Mouse (Mus musculus) cerebellum, adult 9-11 months (tissue): ENCODE results near the gene Klhdc8a.

Experiments used
- DNase-seq: peaks from one replicate; pipeline ENCODE4 v3.0.0; 2022

Klhdc8a gene

DNA sequence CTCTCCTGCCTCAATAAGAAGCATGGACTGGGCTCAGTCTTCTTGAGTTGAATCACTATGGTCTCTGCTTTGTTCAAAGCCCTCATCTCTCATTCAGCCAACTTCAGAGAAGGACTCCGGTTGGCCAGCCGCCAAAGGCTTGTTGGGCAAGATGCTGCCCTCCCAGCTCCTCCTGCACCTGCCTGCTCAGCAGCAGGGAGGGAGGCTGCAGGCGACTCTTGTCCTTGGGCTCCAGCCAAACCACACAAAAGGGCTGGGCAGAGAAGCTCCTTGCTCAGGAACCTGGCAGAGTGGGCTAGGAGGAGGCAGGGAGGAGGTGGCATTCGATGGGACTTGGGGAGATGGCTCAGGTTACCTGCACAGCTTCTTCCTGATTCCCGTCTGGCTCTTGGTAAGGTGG lies 20.8 kb downstream of the Klhdc8a start:
- DNase-seq: peak; percentile 88

GRCm38 (mm10) chr1:132321821-132322580 lies 23.6 kb downstream of the Klhdc8a start:
- DNase-seq: no peak

DNA sequence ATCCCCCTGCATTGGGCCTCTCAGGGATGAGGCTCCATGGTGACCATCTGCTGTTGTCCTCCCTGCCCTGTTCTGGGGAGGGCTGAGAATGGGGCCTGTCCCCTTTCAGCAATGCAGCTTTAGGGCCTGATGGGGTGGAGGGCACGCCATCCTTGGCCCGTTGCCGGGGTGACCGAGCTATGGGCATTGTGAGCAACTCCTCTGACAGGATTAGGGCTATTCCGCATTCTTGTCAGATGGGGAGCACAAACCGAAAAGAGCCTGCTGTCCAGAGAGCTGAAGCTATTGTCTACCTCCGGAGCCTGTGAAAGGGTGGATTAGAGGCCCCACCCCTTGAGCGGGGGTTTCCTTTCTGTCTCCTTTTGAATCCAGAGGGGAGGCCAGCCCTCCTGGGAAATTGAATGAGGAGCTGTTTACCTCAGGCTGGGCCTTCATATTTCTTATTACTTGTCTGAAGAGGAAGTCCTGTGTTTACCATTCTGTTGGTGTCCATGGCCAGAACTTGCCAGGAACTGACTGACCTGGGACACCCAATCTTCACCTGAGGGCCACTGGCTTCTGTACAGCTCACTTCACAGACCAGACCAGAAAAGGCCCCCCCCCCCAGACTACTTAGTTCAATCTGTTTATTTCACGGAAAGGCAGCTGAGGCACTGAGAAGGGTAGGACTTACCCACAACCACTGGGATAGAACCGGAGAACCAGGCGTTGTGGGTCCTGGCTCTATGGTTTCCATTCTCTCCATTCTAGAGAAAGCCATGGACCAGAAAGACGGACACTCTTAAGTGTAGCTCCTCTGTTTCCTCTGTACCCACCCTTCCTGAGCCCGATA lies 24.5 kb downstream of the Klhdc8a start:
- no peak for DNase-seq

GRCm38 (mm10) chr1:132326777-132327176 lies 28.4 kb downstream of the Klhdc8a start:
- no peak for DNase-seq

GRCm38 (mm10) chr1:132327477-132327876 lies 29.1 kb downstream of the Klhdc8a start:
- no peak for DNase-seq

- no peak for DNase-seq
Measured at GRCm38 (mm10) chr1:132328565-132328964, 30.1 kb downstream of the Klhdc8a start.

- DNase-seq: no peak
Measured at GRCm38 (mm10) chr1:132329656-132330055, 31.2 kb downstream of the Klhdc8a start.

DNA sequence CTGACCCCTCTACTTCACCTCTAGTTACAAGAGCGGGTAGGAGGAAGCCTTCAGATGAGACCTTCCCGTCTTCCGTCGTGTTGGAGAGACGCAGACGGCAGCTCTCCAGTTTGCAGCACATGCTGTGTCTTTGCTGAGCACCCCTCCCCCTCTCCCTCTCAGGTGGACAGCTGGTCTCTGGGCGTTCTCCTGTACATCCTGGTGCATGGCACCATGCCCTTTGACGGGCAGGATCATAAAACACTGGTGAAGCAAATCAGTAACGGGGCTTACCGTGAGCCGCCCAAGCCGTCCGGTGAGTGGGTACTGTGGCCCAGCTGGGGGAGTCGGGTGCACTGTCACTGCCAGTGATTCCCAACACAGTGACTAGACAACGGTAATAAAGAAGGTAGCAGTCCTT lies 32.0 kb downstream of the Klhdc8a start:
- DNase-seq: peak; percentile 76

GRCm38 (mm10) chr1:132331283-132331682 lies 32.9 kb downstream of the Klhdc8a start:
- DNase-seq: no peak

GRCm38 (mm10) chr1:132333201-132333600 lies 34.8 kb downstream of the Klhdc8a start:
- no peak for DNase-seq

- DNase-seq: no peak
Measured at GRCm38 (mm10) chr1:132333675-132334141, 35.3 kb downstream of the Klhdc8a start.

DNA sequence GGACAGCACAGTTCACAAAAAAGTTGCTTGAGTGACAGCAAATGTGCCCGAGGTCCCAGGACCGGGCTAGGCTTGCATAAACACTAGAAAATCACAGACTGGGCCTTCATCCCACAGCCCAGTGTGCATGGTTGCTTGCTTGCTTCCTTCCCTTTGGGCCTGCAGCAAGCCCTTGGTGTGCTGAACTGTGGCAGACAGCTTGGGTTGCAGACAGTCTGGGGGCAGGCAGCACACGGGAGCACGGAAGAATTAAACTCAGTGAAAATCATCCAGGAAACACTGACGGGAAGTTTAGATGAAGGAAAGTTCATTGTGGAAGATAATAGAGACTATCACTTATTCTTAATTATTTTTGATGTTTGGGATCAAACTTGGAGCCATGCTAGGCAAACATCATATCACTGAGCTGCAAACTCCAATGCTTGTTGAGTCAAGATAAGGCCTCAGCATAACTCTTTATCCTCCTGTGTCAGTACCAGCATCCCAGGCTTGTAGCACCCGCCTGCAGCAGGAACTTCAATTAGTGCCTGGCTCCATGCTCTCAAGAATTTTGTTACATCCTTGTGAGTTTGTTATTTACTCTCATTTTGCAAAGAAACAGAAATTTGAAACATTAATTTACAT lies 35.9 kb downstream of the Klhdc8a start:
- DNase-seq: no peak

DNA sequence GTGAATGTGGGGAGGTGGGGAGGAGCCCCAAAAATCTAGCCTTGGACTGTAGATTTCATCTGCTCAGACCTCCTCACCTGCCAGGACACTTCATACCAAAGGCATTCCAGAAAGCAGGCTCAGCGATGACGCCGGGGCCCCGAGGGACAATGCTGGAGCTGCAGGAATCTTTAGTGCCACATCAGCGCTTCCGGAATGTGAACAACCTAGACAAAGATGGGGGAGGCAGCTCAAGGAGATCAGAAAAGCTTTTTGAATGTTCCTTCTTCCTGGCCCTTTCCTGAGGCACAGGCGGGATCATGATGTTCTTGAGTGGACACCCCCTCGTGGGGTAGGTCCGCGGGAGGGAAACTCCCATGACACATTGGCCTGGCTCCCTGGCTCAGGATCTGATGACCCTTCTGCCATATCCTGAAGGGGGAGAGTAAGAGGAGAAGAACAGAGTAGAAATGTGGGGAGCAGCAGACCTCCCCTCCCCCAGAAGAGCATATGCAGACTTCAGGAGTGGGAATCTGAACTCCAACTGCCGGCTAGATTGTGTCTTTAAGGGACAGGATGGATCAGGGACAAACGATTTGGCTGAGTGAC lies 37.0 kb downstream of the Klhdc8a start:
- no peak for DNase-seq

DNA sequence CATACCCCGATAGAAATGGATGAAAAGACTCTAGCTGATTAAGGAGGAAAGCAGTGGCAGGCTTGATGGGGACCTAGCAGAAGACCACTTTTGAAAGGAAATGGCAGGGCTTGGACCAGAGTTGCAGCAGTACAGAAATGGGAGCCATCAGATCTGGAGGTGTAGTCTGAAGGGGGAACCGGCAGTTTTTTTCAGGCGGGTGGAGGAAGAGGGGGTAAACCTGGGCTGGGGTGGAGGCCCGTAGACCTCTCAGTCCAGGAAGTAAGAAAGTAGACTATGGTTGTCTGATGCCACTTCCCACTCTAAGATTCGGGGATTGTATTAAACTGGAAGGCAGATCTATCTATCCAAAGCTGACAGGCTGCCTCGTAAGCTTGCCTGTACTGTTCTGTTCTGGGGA lies 38.5 kb downstream of the Klhdc8a start:
- DNase-seq: no peak

DNA sequence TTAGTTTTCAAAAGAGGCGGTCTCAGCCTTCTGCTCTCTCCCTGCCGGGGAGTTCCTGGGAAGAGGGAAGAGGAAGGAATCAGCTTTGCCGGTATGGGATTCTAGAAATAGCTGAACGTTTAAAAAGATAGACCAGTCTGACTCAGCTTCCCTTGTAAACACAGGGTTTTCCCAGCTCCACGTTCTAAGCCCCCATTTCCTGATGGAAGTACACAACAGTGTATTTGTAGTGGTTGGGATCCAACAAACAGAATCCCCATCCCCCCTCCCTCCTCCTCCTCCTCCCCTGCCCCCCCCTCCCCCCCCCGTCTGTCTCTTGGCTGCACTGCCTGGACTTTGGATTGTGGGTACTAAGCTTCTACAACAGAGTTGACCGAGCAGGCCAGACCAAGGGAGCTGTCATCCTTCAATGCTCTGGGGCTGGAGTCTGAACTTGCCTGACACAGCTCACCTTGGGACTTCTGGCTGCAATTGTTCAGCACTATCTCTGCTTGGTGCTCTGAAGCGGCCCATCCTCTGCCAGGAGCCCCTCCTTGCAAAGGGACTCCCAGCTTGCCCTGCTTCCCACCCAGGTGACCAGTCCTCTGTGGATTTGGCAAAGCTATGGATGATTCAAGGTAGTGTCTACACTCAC lies 39.7 kb downstream of the Klhdc8a start:
- no peak for DNase-seq

DNA sequence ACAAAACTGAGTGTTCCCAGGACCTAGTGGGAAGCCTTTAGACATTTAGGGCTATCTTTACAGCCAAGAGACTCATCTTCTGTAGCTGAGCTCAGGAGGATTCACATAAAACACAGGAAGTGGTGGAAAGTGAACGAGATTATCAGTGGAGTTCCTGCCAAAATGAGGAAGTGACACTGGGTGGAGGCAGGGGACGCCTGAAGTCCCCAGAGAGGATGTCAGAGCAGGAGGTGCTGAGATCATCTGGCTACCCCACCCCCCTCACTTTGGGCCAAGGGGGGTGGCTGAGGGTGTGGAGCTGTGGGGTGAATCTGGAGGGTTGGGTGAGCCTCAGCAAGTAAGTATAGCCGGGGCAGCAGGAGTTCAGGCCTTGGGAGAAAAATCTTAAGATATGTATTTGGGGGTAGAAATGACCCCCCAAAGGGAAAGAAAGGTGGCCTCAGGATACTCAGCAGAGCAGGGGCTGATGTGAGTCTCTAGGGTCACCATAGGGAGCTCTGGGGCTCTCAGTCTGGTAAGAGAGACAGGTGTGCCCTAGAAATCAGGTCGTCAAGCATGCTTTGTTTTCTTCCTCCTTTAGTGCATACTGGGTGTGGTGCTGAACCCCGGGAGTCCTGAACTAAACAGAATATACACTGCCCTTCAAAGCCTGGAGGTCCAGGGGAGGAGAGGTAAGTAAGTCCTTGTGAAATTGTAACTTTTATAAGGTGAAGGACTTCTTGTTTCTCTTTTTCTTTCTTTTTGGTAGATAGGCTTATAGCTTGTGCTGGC lies 43.5 kb downstream of the Klhdc8a start:
- no peak for DNase-seq

DNA sequence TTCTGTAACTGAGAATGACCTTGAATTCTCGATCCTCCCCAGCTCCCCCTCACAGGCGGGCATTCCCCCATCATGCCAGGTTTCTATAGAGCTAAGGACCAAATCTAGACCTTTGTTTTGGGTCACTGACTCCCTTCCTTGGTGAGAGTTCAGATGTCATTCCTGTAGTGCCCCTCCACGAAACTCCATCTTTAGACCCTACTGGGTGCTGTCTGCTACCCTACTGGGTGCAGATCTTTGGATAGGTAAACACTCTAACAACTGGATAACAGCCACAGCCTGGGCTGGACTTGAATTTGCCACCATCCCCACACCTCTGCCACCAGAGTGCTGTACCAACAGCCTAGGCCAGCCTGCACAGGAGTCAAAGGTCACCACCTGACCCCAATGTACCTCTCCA lies 44.1 kb downstream of the Klhdc8a start:
- no peak for DNase-seq

DNA sequence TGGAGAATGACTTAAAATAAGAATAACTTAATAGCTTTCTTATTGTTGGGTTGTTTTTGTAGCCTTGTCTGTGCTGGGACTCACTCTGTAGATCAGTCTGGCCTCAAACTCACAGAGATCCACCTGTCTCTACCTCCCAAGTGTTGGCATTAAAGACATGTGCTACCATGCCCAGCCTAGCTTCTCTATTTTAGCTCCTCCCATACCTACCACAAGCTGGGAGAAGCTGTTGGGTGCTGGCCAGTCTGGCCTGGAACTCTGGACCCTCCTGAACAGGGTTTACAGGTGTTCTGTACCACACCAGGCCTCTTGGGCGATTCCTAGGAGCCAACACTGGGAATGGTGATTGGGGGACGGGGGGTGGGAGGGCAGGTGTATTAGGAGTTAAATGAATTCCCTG lies 44.8 kb downstream of the Klhdc8a start:
- no peak for DNase-seq

DNA sequence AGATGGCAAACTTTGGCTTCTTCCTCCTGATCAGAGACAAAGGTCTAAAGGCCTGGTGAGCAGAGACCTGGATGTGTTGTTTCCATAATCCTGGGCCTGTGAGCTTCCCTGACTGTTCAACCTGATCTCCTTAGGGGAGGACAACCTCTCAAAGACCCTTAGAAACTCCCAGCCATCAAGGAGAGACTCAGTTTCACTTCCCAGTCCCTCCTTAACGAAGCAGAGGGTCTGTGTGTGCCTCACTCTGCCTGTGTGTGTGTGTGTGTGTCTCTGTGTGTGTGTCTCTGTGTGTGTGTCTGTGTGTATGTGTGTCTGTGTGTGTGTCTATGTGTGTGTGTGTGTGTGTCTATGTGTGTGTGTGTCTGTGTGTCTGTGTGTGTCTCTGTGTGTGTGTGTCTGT lies 45.2 kb downstream of the Klhdc8a start:
- no peak for DNase-seq

DNA sequence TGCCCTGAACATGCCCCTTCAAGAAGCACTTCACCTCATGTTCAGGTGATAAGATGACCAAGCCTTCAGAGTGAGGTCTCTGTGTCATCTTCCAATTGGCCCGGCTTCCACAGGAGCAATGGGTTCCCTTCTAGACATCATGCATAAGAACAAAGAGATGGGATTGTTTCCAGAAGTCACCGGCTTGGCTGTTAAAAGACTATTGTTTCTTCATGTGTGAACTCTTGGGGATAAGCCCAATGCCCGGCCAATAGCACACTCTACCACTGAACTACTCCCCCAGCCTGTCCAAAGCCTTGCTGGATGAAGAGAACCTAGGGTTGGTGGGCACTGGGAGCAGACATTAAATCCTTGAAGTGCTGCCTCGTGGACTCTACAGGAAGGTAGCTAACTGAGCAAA lies 47.1 kb downstream of the Klhdc8a start:
- no peak for DNase-seq

- no peak for DNase-seq
Measured at GRCm38 (mm10) chr1:132346134-132346851, 47.9 kb downstream of the Klhdc8a start.
